Mouse (Mus musculus) heart, embryonic 13.5 days (tissue): ENCODE measurements around the gene Ms4a4a. TPM values are rescaled to one million over a fixed set of nuclear protein-coding genes. Genes with fewer than 3 reads are reported as not detected.

Source experiments
- ATAC-seq: fragments of 200-750 bp; cut with Nextera tagmentation; 2 replicates; pipeline ENCODE4 v1.8.0; 2017; ENCODE audit warnings: moderate TSS enrichment; ENCODE audit not compliant: insufficient number of reproducible peaks, low FRiP score, low TSS enrichment; ENCODE audit errors: extremely low read depth
- H3K27ac ChIP-seq: fragments of 300-500 bp; sonication (generic); replicated peaks from 2 replicates; pipeline ENCODE4 v1.5.1; 2015; ENCODE audit warnings: moderate library complexity, mild to moderate bottlenecking, inconsistent platforms
- H3K27me3 ChIP-seq: fragments of 300-500 bp; sonication (generic); replicated peaks from 2 replicates; pipeline ENCODE4 v1.6.1; 2015; ENCODE audit warnings: mild to moderate bottlenecking, inconsistent platforms
- H3K36me3 ChIP-seq: fragments of 300-500 bp; sonication (generic); 2 replicates; pipeline ENCODE4 v1.6.1; 2015; ENCODE audit warnings: mild to moderate bottlenecking, inconsistent platforms
- H3K4me1 ChIP-seq: fragments of 300-500 bp; sonication (generic); 2 replicates; pipeline ENCODE4 v1.6.1; 2015; ENCODE audit warnings: inconsistent platforms
- H3K4me2 ChIP-seq: fragments of 300-500 bp; sonication (generic); 2 replicates; pipeline ENCODE4 v1.6.1; 2015; ENCODE audit warnings: inconsistent platforms, mild to moderate bottlenecking, moderate library complexity
- H3K4me3 ChIP-seq: fragments of 300-500 bp; sonication (generic); 2 replicates; pipeline ENCODE4 v1.5.1; 2015; ENCODE audit warnings: moderate library complexity, mild to moderate bottlenecking, inconsistent platforms
- H3K9ac ChIP-seq: fragments of 300-500 bp; sonication (generic); 2 replicates; pipeline ENCODE4 v1.6.1; 2015; ENCODE audit warnings: inconsistent platforms, mild to moderate bottlenecking, moderate library complexity
- H3K9me3 ChIP-seq: fragments of 300-500 bp; sonication (generic); 2 replicates; pipeline ENCODE4 v1.6.1; 2016; ENCODE audit warnings: inconsistent platforms
- WGBS: fragments of 180-500 bp; shearing (Covaris S2); methylation state at CpG from one replicate; pipeline ENCODE4 v1.1.7; 2015; ENCODE audit warnings: mixed read lengths; 5-methylcytosine and 5-hydroxymethylcytosine counted together
- polyA plus RNA-seq: library from polyadenylated mRNA; unstranded; fragments of >200 nt; fragmentation: Nextera tagmentation; extraction: Ambion mirVana; gene quantifications from 2 replicates; pipeline ENCODE4 v1.2.1, GENCODE M21; 2015

Ms4a4a gene
- polyA plus RNA-seq, result 2.8 and 4.2 TPM in 2 replicates

- H3K4me3 ChIP-seq, result no peak within 1 kb of the TSS
- H3K9ac ChIP-seq, result no peak within 1 kb of the TSS
- H3K4me1 ChIP-seq, result no peaks in the 10 kb centered on the region
- no peaks in the 10 kb centered on the region for H3K36me3 ChIP-seq
- H3K4me2 ChIP-seq, result no peak within 1 kb of the TSS
- ATAC-seq, result no peak
- no peak within 1 kb of the TSS for H3K27ac ChIP-seq
- H3K9me3 ChIP-seq, result no peaks in the 10 kb centered on the region
- WGBS, result 71% methylated on average over 2 of the region's 2 CpGs
- H3K27me3 ChIP-seq, result no peaks in the 10 kb centered on the region
Measured at GRCm38 (mm10) chr19:11375273-11375672, at the start of gene Ms4a4a. Ms4a4a (plus strand) TSS chr19:11375523.

GRCm38 (mm10) chr19:11335932-11336331 lies 39.4 kb upstream of the Ms4a4a start, which contains the start of gene Ms4a7:
Ms4a7 (minus strand) TSS chr19:11336146.
- no peak within 1 kb of the TSS for H3K9ac ChIP-seq
- 72% methylated on average over 6 of the region's 6 CpGs for WGBS
- H3K27ac ChIP-seq, result no peak within 1 kb of the TSS
- H3K4me2 ChIP-seq, result no peak within 1 kb of the TSS
- no peak for ATAC-seq
- H3K4me3 ChIP-seq, result no peak within 1 kb of the TSS
- H3K4me1 ChIP-seq, result no peaks in the 10 kb centered on the region
- H3K9me3 ChIP-seq, result no peaks in the 10 kb centered on the region
- H3K36me3 ChIP-seq, result no peaks in the 10 kb centered on the region
- H3K27me3 ChIP-seq, result no peaks in the 10 kb centered on the region

- no peaks in the 10 kb centered on the region for H3K9me3 ChIP-seq
- H3K36me3 ChIP-seq, result no peaks in the 10 kb centered on the region
- H3K9ac ChIP-seq, result no peak overlapping the region
- H3K4me2 ChIP-seq, result no peak overlapping the region
- H3K4me3 ChIP-seq, result no peak overlapping the region
- no peaks in the 10 kb centered on the region for H3K4me1 ChIP-seq
- H3K27me3 ChIP-seq, result no peaks in the 10 kb centered on the region
- no peak for ATAC-seq
- H3K27ac ChIP-seq, result no peak overlapping the region
Measured at GRCm38 (mm10) chr19:11343147-11343546, 32.2 kb upstream of the Ms4a4a start.

- no peak for ATAC-seq
- no peaks in the 10 kb centered on the region for H3K9me3 ChIP-seq
- H3K4me3 ChIP-seq, result no peak overlapping the region
- H3K4me1 ChIP-seq, result no peaks in the 10 kb centered on the region
- no peak overlapping the region for H3K9ac ChIP-seq
- no peak overlapping the region for H3K27ac ChIP-seq
- no peak overlapping the region for H3K4me2 ChIP-seq
- H3K36me3 ChIP-seq, result no peaks in the 10 kb centered on the region
- no peaks in the 10 kb centered on the region for H3K27me3 ChIP-seq
Measured at GRCm38 (mm10) chr19:11343992-11344391, 31.3 kb upstream of the Ms4a4a start.

- no peak overlapping the region for H3K4me3 ChIP-seq
- no peak overlapping the region for H3K4me2 ChIP-seq
- no peak overlapping the region for H3K9ac ChIP-seq
- no peak for ATAC-seq
- no peaks in the 10 kb centered on the region for H3K9me3 ChIP-seq
- H3K36me3 ChIP-seq, result no peaks in the 10 kb centered on the region
- WGBS, result 51% methylated on average over 7 of the region's 7 CpGs
- H3K27me3 ChIP-seq, result no peaks in the 10 kb centered on the region
- no peaks in the 10 kb centered on the region for H3K4me1 ChIP-seq
- no peak overlapping the region for H3K27ac ChIP-seq
Measured at GRCm38 (mm10) chr19:11349698-11350481, 25.4 kb upstream of the Ms4a4a start.

- no peaks in the 10 kb centered on the region for H3K27me3 ChIP-seq
- no peak overlapping the region for H3K4me3 ChIP-seq
- H3K9ac ChIP-seq, result no peak overlapping the region
- H3K36me3 ChIP-seq, result no peaks in the 10 kb centered on the region
- H3K4me1 ChIP-seq, result no peaks in the 10 kb centered on the region
- WGBS, result 30% methylated on average over 3 of the region's 3 CpGs
- H3K4me2 ChIP-seq, result no peak overlapping the region
- H3K9me3 ChIP-seq, result no peaks in the 10 kb centered on the region
- no peak for ATAC-seq
- H3K27ac ChIP-seq, result no peak overlapping the region
Measured at GRCm38 (mm10) chr19:11351878-11352277, 23.4 kb upstream of the Ms4a4a start.

GRCm38 (mm10) chr19:11355730-11356129 lies 19.6 kb upstream of the Ms4a4a start:
- ATAC-seq, result no peak
- Histone ChIP-seq H3K36me3 (no peaks in the 10 kb centered on the region), H3K27me3 (no peaks in the 10 kb centered on the region), H3K27ac (no peak overlapping the region), H3K9ac (no peak overlapping the region), H3K4me3 (no peak overlapping the region), H3K9me3 (no peaks in the 10 kb centered on the region), H3K4me1 (no peaks in the 10 kb centered on the region), H3K4me2 (no peak overlapping the region)
- 72% methylated on average over 7 of the region's 7 CpGs for WGBS

- Histone ChIP-seq H3K27me3 (no peaks in the 10 kb centered on the region), H3K9me3 (no peaks in the 10 kb centered on the region), H3K36me3 (no peaks in the 10 kb centered on the region), H3K4me3 (no peak overlapping the region), H3K27ac (no peak overlapping the region), H3K9ac (no peak overlapping the region), H3K4me1 (no peaks in the 10 kb centered on the region), H3K4me2 (no peak overlapping the region)
- no peak for ATAC-seq
- 46% methylated on average over 3 of the region's 3 CpGs for WGBS
Measured at GRCm38 (mm10) chr19:11360106-11360505, 15.2 kb upstream of the Ms4a4a start.

- Histone ChIP-seq H3K4me2 (no peak overlapping the region), H3K36me3 (no peaks in the 10 kb centered on the region), H3K4me1 (no peaks in the 10 kb centered on the region), H3K9ac (no peak overlapping the region), H3K9me3 (no peaks in the 10 kb centered on the region), H3K27me3 (no peaks in the 10 kb centered on the region), H3K27ac (no peak overlapping the region), H3K4me3 (no peak overlapping the region)
- ATAC-seq, result no peak
Measured at GRCm38 (mm10) chr19:11362002-11362401, 13.3 kb upstream of the Ms4a4a start.

- Histone ChIP-seq H3K27me3 (no peaks in the 10 kb centered on the region), H3K4me1 (no peaks in the 10 kb centered on the region), H3K9ac (no peak overlapping the region), H3K4me2 (no peak overlapping the region), H3K27ac (no peak overlapping the region), H3K36me3 (no peaks in the 10 kb centered on the region), H3K4me3 (no peak overlapping the region), H3K9me3 (no peaks in the 10 kb centered on the region)
- no peak for ATAC-seq
- WGBS, result 67% methylated on average over 3 of the region's 3 CpGs
Measured at GRCm38 (mm10) chr19:11368310-11368709, 7.0 kb upstream of the Ms4a4a start.

- no peak for ATAC-seq
- Histone ChIP-seq H3K9ac (no peak overlapping the region), H3K4me1 (no peaks in the 10 kb centered on the region), H3K27me3 (no peaks in the 10 kb centered on the region), H3K36me3 (no peaks in the 10 kb centered on the region), H3K4me3 (no peak overlapping the region), H3K4me2 (no peak overlapping the region), H3K27ac (no peak overlapping the region), H3K9me3 (no peaks in the 10 kb centered on the region)
Measured at GRCm38 (mm10) chr19:11371181-11371580, 4.1 kb upstream of the Ms4a4a start.

- H3K36me3 ChIP-seq, result no peaks in the 10 kb centered on the region
- ATAC-seq, result no peak
- no peak overlapping the region for H3K4me3 ChIP-seq
- H3K9me3 ChIP-seq, result no peaks in the 10 kb centered on the region
- WGBS, result 65% methylated on average over 2 of the region's 2 CpGs
- H3K27ac ChIP-seq, result no peak overlapping the region
- no peaks in the 10 kb centered on the region for H3K27me3 ChIP-seq
- no peak overlapping the region for H3K4me2 ChIP-seq
- no peak overlapping the region for H3K9ac ChIP-seq
- no peaks in the 10 kb centered on the region for H3K4me1 ChIP-seq
Measured at GRCm38 (mm10) chr19:11376399-11376798, 1.1 kb downstream of the Ms4a4a start.
